Mouse (Mus musculus) granulocyte monocyte progenitor cell, adult 5-6 weeks (primary cell): ENCODE data around the gene Lgals4. TPM values are rescaled to one million over a fixed set of nuclear protein-coding genes. Genes with fewer than 3 reads are reported as not detected.

ENCODE experiments used
- ATAC-seq: replicated peaks from 2 replicates; pipeline ENCODE4 v1.8.0; 2016; ENCODE audit warnings: mild to moderate bottlenecking, moderate TSS enrichment, inconsistent platforms; ENCODE audit not compliant: poor library complexity, severe bottlenecking
- total RNA-seq, 2 experiments: library from RNA; stranded (forward) in 1 of 2; stranded (reverse) in 1 of 2; fragments of 200-712, 200-1000 nt in 1 of 2; fragments of >200 nt in 1 of 2; fragmentation: Nextera tagmentation in 1 of 2; gene quantifications; 2 replicates each; pipeline ENCODE4 v1.2.3; 2014 to 2017

The Lgals4 gene
- total RNA-seq (2014; fragmentation: Nextera tagmentation), result 20.5 and 20.8 TPM in 2 replicates
- total RNA-seq (2017), result 3.9 and 6.6 TPM in 2 replicates

- no peak for ATAC-seq
These were observed at the start of gene Lgals4 for GRCm38 (mm10) chr7:28833723-28834347. TSS of gene Lgals4 (plus strand) at chr7:28833854.

DNA sequence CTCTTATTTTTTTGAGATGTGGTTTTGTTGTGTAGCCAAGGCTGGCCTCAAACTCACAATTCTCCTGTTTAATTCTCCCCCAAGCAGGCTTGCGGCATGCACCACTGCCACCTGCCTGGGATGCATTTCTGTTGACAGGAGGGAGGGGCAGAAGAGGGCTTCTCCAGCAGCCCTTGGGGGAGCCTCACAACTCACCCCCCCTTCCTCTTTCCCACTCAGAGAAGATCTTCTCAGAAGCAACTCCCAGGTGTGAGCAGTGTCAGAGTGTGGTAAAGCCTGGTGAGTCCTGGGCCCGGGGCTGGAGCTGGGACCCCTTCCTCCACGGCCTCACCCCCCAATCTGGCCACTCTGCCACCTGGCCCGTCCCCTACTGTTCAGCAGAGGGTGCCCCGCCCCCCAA, 48.5 kb upstream of the Lgals4 start:
- ATAC-seq, result no peak

GRCm38 (mm10) chr7:28787884-28788283, 45.8 kb upstream of the Lgals4 start:
- ATAC-seq, result no peak

DNA sequence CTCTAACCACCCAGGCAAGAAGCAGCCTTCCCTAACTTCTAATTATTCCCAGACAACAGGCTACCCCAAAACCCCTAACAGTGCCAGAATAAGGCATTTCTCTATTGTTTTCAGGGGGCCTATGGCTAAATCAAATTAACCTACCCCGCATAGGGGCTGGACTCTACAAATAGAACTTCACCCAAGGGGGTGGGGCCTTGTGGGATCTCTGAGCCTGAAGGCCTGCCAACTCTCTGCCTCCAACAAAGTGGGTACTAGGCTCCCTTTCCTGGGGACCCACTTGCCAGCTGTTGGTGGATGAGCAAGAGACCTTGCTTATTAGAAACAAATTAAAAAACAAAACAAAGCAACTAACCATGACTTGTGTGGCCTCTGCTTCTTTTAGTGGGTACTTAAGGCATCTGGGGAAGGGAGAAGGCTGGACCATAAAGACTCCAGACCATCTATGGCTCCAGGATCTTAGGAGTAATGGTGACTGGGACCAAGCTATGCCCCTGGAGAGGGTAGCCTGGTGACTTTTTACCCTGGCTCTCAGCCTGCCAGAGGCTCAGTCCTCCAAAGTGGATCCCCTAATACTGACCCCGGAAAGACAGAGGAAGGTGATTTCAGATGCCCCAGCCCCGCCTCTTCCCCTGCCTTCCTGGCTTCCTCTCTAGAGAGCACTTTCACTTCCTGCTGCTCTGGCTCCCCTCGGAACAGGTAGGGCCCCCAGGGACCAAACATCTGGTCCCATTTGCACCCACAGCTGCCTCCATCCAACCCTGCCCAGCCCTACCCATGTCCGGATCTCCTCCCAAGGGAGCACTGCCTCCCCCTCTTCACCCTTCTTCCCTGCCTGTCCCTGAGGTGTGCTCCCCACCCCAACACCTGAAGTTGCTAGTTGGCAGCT, 45.1 kb upstream of the Lgals4 start, which contains the start of gene Rinl:
Gene Rinl (plus strand): TSS at position 663 of the 889 bp plus-strand sequence.
- peak; percentile 72 for ATAC-seq

GRCm38 (mm10) chr7:28789235-28789634, 44.4 kb upstream of the Lgals4 start:
- no peak for ATAC-seq

DNA sequence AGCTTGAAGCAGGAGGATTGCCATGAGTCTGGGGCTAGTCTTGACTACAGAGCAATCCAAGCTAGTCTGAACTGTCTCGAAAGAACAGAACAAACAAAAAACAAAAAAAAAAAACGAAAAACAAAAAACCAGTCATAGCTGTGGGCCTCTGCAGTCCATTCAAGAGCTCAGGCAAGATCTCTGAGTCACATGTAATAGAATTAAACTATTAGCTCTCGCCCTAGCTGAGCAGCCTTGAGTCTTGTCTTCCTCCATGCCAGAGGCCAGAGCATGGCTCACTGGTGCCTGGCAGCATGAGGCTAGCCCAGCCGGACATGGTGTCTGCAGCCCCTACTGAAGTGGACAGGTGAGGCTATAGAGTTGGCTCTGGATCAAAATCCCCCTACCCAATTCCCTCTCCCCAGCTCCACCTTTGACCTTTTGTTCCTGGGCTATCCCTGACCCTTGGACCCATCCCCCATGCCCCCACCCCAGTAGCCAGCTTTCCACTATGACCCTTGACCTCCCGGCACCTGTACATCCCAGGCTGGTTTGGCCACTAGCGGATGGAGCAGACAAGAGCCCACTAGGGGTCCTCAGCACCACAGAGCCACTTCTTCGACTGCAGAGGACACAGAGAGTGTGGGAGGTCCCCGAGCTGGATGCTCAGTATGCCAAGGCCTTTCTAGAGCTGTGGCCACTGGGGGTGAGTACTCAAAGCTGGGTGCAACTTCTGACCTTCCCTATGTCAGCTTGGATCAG, 43.4 kb upstream of the Lgals4 start:
- no peak for ATAC-seq

GRCm38 (mm10) chr7:28791706-28792105, 41.9 kb upstream of the Lgals4 start:
- ATAC-seq, result no peak

- no peak for ATAC-seq
These were observed 41.1 kb upstream of the Lgals4 start for GRCm38 (mm10) chr7:28792391-28793185.

GRCm38 (mm10) chr7:28793834-28794233, 39.8 kb upstream of the Lgals4 start:
- no peak for ATAC-seq

GRCm38 (mm10) chr7:28794496-28794895, 39.2 kb upstream of the Lgals4 start:
- ATAC-seq, result no peak

GRCm38 (mm10) chr7:28795832-28796231, 37.8 kb upstream of the Lgals4 start:
- ATAC-seq, result peak; percentile 70

- peak; percentile 87 for ATAC-seq
These were observed 37.1 kb upstream of the Lgals4 start for GRCm38 (mm10) chr7:28796562-28796975.

GRCm38 (mm10) chr7:28799994-28800393, 33.7 kb upstream of the Lgals4 start:
- ATAC-seq, result no peak

DNA sequence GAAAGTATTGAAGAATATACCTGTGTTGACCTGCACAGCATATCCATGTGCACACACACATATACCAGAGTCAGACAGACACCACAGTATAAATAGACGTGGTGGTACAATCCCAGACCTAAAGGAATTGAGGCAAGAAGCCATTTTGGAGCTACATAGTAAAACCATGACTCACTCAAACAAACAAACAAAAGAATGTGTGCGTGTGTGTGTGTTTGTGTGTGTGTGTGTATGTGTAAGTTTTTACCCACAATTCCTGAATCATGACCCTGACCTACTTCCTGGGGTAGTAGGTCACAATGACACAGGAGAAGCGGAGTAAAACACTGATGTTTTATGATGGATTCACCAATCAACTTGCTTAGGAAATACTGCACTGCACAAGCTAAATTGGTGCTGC, 32.2 kb upstream of the Lgals4 start:
- no peak for ATAC-seq

DNA sequence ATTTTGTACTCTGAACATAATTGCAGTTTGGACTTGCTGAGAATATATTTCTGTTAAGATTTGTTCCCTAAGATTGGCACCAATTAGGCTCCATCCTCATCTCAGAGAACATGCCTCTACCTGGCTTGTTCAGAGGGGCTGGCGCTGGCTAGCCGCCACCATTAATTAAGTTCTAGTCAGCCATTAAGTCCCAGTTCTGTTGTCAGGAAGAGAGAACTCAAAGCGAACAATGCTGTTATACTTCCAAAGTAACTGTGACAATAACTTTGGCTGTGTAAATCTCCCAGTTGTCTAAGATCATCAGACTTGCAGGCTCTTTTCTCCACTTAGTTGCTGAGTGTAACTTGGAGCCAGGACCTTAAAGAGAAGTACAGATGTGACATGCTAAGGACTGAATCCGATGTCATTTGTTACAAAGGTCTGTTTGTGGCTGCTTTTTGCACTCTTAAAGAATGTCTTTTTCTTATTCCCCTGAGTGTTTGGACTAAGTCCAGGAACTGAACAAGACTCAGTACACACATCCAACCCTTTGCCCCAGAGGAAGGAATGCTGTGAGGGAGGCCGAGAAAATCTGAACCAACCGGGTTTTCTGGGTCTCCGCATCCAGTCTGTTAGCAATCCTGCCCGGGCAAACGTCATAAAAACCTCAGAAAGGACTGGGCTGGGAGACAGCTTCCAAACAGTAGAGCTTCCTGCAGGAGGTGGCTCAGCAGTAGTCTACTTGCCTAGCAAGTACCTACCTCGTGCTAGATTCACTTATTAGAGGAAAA, 31.6 kb upstream of the Lgals4 start:
- ATAC-seq, result no peak

DNA sequence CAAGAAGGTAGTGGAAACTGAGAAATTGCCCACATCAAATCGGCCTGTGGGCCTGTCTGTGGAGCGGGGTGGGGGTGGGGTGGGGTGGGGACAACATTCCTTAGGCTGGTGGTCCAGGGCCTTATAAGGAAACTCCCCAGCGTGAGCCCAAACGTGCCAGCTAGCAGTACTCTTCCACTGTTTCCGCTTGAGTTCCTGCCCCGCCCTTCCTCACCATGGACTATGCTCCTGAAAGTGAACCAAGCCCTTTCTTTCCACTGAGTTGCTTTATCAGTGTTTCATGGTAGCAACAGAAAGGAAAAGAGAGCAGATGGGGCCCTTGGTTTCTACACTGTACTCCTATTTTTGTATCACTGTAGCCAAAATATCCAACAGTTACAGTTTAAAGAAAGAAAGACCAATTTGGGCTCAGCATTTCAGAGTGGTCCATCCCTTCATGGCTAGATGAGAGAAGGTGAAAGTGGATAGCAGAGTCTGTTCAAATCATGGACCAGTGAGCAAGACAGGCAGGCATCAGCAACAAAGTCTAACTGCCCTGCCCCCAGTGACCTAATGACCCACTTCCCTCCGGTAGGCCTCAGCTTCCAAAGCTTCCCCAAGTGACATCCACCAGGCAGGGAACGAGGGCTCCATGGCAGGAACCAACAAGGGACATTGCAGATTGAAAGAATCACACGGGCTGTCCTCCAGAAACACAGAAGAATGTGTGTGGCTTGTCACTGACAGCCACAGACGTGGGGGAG, 30.6 kb upstream of the Lgals4 start:
- peak; percentile 29; the same call in 1 of the 2 replicates for ATAC-seq

DNA sequence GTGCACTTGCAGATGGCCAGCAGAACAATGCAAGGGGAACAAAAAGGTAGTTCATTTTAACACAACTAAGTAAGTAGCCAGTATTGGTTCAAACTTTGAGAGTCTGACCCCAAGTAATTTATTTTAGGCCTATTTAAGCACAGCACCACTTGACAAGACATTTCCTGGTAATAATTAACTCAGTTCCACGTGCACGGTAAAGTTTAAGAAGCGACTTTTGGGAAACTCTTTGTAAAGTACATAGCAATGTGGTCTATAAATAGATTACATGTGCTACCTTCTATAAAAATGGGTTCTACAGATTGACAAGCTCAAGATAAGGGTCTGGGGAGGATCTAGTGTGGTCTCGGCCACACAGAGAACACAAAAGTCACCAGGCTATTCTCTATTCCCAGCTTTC, 29.9 kb upstream of the Lgals4 start:
- no peak for ATAC-seq

GRCm38 (mm10) chr7:28806869-28807268, 26.8 kb upstream of the Lgals4 start:
- no peak for ATAC-seq
